Comparison of ENCODE assay signal across 8 mouse cellular contexts in genomic region chr10:61536130-61537035, GRCm38 (mm10). TPM values are rescaled to one million over a fixed set of nuclear protein-coding genes. Genes with fewer than 3 reads are reported as not detected.
A peak's percentile ranks its signal among the peaks of the same experiment; 100 is the strongest.
DNase-seq lines count a peak whose midpoint lies in the region; ATAC-seq and TF ChIP-seq lines count a peak whose summit lies in the region.

No protein-coding gene starts in this region.

- 3% methylated on average over 20 of the region's 20 CpGs for WGBS in lung, adult 2 months

- peak; percentile 48 for DNase-seq in layer of hippocampus, postnatal 10 days (ENCODE audit: low spot score in 2 of 2)
- no peak for DNase-seq in layer of hippocampus, adult 9-10 months (ENCODE audit: low spot score)
- DNase-seq in cerebellum, adult 9-10 months = peak; percentile 61
- DNase-seq in gastrocnemius, postnatal 4 days (ENCODE audit: low spot score in 2 of 2) = peak; percentile 68 to 82
- peak; percentile 70 for DNase-seq in lung, adult 2 months
- peak; percentile 24 for DNase-seq in ovary, postnatal 10 days (ENCODE audit: low spot score)
- no peak for DNase-seq in natural killer cell, adult 2 months (ENCODE audit: low spot score in 2 of 2)

- peak; percentile 46 for ATAC-seq in inflammation-experienced regulatory T-cells, adult 6 months

- H3K4me1 ChIP-seq in lung, adult 2 months (ENCODE audit: control insufficient read depth, insufficient read depth, low read length) = peaks cover 24% of the 10 kb centered on the region

- TF ChIP-seq POLR2A in lung, adult 2 months (IDR thresholded peaks at IDR 0.05; ENCODE audit: borderline replicate concordance, extremely low read depth, low read depth, low read length) = peak; percentile 55; the same call in 1 of the 2 replicates

- TF ChIP-seq CTCF in lung, adult 2 months (IDR thresholded peaks at IDR 0.05; ENCODE audit: insufficient read depth, low read length) = no peak

- peak overlapping the region; percentile 31 for H3K4me3 ChIP-seq in lung, adult 2 months (replicated peaks; ENCODE audit: extremely low read depth, low read depth, low read length)

RNA-seq across cellular contexts. Expression of gene Npffr1, which starts 58.9 kb away (rescaled TPM):
- 1 to 10 TPM; 4.1 to 4.5 TPM for total RNA-seq in layer of hippocampus, postnatal 10 days (2021)
- total RNA-seq in gastrocnemius, postnatal 4 days (2021) = under 1 TPM in 1 of 2 experiments, not detected in 1; 0.07 TPM
- not detected for polyA plus RNA-seq in inflammation-experienced regulatory T-cells, adult 6 months (2017; shearing (Covaris generic))
- polyA plus RNA-seq in lung, adult 2 months (2012; rRNA removed) = 0.07 and 0.11 TPM in 2 replicates

Comparison
In these comparisons a context has a peak if more than half of its experiments do, and no peak if none do; other contexts are left out.
1. DNase-seq: peak in layer of hippocampus, postnatal 10 days (2 of 2), cerebellum, adult 9-10 months (single experiment), gastrocnemius, postnatal 4 days (2 of 2), lung, adult 2 months (single experiment) and ovary, postnatal 10 days (single experiment); none in layer of hippocampus, adult 9-10 months (single experiment) and natural killer cell, adult 2 months (0 of 2).
2. RNA of gene Npffr1, which starts 58.9 kb away (total RNA-seq): 4.1 to 4.5 TPM in layer of hippocampus, postnatal 10 days; 0.07 TPM in gastrocnemius, postnatal 4 days; every median in the first group is over 4 times any median in the second.